Mouse (Mus musculus) spleen, adult 18-20 months (tissue): ENCODE measurements around the gene Gipc2.

ENCODE experiments used
- DNase-seq, 2 experiments: peaks; one replicate each; pipeline ENCODE4 v3.0.0; 2022; ENCODE audit warnings: mixed read lengths in 2 of 2

Gene Gipc2

DNA sequence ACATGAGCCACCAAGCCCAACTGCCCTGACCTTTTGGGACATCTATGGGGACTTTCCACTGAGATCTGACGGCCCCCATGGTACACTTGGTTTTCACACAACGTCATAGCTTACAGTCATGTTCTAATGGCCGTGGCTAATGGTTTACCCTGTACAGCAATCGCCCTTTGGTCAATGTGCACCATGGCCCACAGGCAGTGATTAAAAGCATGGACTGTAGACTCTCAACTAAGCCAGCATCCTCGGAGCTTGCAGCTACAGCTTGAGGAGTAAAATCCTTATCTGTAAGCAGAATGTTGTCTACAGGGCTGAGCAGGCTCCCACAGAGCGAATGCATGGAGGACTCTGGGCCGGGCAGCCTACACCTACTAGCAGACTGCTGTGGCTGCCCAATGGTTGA is 52.5 kb downstream of the Gipc2 start:
- DNase-seq, result no peak

DNA sequence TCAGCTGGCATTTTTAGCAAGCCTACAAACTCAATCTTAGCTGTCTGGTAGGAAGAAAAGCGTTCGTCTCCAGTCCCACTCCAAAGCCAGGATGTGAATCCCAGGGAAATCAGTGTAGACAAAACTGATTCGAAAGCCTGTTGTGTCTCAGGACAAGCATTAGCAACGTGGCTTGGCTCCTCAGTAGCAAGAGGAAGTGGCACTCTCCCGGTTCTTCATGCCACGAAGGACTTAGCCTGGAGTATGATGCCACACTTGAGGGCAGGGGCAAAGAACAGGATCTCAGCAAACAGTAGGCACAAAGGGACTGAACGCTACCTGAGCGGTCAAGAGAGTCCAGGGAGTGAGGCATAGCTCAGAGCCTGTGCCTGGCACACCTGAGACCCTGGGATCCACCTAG is 53.4 kb downstream of the Gipc2 start:
- no peak for DNase-seq

DNA sequence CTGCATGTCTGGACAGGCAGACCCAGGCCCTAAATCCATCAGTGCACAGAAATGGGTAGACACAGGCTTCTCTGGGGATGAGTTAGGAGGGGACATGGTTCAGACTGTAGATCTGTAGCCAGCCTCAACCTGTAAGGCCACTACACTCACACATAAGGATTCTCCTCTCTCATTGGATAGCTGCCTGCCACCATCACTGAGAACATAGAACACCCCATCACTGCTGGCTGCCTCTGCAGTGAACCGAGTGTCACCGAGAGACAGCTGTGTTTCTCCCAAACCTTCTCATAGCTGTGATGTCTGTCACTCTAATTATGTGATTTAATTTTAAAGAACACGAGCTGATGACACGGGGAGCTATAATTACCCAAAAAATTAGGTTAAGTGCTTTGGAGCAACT is 54.5 kb downstream of the Gipc2 start:
- no peak for DNase-seq

GRCm38 (mm10) chr3:152111081-152111480 is 54.9 kb downstream of the Gipc2 start:
- DNase-seq, result peak in 1 of 2 experiments; percentile 45

- DNase-seq, result no peak
These were observed 56.8 kb downstream of the Gipc2 start for GRCm38 (mm10) chr3:152109260-152109587.

DNA sequence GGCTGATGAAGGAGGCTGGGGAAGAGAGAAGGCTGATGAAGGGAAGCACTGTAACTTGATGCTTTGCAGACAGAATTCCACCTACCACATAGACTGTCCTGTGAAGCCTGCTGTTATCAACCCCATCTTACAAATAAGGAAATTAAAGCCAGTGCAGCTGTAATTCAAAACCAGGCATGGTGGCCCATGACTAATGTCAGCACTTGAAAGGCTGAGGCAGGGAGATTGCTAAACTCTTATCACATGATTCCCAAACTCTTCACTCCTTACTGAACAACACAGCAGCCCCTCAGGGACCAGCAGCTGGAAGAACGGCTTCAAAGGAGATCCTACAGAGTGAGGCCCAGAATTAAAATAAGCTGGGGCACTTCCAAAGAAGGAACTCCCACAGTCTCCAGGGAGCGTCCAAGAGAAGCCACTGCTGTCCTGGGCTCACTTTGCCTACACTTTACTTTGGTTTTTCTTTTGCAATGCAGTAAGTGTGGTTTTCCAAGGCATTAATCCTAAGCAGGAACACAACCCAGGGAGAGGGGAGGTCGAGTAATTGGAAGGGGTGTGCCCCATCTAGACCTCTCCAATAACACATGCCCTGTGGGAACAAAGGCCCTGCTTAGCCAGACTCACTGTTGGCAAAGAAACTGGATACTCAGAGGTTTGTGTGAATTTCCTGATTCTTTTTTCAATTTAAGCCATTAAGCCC is 57.3 kb downstream of the Gipc2 start:
- no peak for DNase-seq

DNA sequence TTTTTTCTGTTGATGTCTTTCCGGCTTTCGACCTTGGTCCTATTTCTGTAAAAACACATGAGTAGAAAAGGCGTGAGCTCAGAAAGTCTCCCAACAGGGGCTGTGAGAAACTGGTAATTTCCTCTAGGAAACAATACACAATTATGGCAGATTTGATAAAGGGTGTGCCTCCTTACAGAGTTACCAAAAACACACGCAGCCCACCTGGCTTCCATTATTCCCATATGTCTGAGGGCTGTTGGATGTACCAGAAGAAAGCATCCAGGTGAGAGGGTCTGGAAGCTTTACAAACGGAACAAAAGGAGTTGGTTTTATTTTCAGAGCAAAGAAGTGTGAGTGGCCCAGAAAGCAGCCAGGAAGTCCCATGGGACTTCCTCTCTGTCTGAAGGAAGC is 58.0 kb downstream of the Gipc2 start:
- DNase-seq, result no peak

- no peak for DNase-seq
These were observed 58.7 kb downstream of the Gipc2 start for GRCm38 (mm10) chr3:152107149-152108002.

DNA sequence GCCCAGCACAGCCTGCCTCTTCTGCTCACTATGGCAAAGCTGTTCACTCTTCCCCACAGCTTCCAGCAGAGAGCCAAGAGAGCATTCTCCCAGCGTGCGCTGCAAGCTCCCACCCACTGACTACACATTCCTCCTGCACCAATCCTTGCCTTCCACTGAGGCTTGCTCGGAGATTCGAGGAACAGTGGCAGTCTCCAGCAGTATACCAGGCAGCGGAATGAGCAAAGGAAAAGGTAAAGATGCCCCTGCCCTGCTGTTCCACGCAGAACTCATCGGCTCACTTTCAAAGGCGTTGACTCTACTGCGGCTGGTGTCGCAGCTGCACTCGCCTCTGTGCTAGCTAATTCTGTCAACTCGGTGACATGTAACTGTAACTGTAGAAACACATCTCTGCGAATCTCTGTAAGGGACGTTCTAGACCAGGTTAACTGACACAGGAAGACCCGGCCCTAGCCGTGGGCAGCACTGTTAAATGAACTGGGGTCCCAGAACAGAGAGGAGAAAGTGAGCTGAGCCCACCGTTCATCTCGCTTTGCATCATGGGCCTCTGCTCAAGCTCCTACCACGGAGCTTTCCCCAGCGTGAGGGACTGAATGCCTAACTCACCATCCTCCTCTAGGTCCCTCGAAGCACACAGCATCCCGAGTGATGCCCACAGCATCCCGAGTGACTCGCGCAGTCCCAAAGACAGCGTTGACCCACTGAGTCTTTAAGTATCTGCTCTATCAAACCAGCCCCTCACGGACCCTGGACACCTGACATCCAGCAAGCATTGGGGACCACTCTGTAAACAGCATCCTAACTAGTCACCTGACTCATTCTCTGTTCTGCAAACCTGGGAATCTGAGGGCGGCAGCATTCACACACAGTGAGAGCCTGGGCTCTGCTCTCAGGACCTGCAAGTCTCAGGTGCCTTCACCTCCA is 59.5 kb downstream of the Gipc2 start:
- no peak for DNase-seq

DNA sequence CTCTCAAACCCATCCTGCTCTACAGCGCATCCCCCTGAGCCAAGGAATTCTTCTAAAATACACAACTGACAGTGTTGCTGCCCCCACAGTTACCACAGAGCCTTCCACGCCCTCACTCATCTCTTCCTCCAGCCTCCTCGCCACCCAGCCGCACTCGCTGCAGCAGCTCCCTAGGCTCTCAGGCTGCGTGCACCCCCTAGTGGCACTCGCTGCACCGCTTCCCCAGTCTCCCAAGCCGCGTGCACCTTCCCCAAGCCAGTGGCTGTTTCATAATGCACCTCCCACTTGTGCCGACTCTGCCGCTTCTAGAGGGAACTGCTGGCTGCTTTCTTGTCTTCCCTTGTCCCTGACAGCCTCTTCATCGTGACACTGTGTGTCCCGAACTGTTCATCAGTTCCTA is 60.7 kb downstream of the Gipc2 start:
- peak in 1 of 2 experiments; percentile 23 for DNase-seq

DNA sequence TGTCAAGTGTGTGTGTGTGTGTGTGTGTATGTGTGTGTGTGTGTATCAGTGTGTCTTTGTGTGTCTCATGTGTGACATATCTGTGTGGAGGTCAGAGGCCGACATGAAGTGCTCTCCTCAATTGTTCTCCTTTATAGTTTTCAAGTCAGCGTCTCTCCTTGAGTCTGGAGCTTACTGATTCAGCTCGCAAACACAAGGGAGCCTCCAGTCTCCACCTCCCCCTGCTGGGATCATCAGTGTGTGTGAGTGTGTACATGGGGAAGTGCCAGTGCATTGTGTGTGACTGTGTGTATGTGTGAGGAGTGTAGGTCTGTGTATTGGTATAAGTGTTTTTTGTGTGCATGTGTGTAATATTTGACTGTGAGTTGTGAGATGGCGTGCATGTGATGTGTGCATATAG is 62.6 kb downstream of the Gipc2 start:
- no peak for DNase-seq

DNA sequence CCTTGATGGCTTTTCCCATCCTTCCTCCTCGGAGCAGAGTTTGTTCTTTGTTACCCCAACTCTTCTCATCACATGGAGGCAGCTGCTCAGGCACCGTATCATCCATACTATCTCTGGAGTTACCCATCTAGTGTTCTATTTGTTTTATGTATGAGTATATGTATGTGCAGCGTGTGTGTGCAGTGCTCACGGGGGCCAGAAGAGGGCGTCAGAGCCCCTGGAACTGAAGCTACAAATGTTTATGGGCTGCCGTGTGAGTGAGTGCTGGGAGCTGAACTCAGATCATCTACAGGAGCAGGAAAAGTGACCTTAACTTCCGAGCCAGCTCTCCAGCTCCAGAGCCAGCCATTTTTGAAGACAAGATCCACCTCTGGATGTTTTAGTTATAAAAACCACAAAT is 64.6 kb downstream of the Gipc2 start:
- DNase-seq, result no peak

DNA sequence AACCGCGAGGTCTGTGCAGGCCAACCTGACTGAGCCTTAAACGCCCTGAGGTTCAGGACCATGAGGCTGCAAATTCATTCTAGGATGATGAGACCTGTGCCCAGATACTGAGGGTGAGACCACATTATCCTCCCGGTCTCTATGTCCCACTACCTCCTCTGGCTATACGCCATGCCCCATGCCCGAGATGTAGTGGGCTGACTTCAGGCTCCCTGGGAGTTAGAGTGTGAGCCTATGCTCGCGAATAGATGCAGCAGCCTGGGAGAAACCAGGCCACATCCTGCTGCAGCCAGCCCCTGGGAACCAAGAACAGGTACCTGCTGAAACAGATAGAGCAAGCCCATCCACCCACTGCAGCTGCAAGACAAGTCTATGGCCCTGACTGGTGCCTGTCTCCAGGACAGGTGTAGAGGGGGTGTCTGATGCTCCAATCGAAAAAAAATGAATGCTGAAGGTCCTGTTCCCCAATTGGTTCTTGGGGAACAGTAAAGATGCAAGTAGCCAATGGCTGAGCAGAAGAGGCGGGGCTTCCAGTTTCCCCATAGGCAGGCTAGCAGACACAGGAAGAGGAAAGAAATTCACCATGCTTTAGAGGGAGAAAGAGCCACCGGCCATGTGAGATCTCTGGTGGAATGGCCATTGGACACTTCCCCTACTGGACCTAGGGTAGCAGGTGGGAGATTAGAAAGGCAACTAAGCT is 65.8 kb downstream of the Gipc2 start:
- DNase-seq, result no peak

- no peak for DNase-seq
These were observed 71.0 kb downstream of the Gipc2 start for GRCm38 (mm10) chr3:152095030-152095429.

DNA sequence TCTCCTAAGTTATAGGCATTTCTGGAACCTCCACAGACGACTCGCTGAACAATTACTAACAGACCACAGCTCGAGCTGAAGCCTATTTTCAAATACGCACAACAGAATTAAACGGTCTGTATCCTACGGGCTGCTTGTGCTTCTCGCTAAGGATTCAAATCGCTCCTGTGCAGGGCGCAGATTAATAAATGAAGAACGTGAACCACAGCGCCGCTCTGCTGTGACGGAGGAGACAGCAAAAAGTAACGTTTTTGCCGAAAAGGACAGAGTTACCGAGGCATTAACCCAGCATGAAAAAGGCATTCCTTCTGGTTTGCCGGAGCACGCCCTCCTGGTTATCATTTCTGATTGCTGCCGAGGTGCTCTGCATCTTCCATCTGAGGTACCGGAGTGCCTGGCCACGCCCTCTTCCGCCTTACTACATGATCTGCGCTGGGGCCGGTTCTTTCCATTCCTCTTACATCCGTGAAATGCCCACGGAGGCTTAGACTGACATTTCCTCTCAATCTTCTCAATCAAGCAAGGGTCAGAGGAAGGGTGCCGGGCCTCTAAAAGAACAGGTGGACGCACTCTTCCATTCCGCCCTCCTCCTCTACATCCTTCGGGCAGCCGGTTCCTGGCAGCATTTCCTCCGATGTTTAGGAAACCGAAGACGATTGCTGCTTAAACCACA is 73.5 kb downstream of the Gipc2 start:
- peak in 1 of 2 experiments; percentile 11 for DNase-seq

- DNase-seq, result peak in 1 of 2 experiments; percentile 29
These were observed 76.9 kb downstream of the Gipc2 start for GRCm38 (mm10) chr3:152089178-152089577.

GRCm38 (mm10) chr3:152081381-152081780 is 84.6 kb downstream of the Gipc2 start:
- DNase-seq, result no peak

DNA sequence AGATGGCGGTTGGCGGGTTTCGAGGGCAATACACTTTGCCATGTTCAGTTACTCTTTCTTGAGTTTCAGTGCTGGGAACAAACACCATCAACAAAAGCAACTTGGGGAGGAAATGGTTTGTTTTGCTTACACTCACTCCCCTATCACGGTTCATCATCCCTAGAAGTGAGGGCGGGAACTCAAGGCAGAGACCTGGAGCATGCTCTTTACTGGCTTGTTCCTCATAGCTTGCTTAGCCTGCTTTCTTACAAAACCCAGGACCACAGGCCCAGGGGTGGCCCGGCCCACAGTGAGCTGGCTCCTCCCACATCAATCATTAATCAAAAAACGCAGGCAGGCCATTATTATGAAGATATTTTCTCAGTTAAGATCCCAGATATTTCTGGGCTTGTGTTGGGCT is 89.9 kb downstream of the Gipc2 start:
- DNase-seq, result no peak

DNA sequence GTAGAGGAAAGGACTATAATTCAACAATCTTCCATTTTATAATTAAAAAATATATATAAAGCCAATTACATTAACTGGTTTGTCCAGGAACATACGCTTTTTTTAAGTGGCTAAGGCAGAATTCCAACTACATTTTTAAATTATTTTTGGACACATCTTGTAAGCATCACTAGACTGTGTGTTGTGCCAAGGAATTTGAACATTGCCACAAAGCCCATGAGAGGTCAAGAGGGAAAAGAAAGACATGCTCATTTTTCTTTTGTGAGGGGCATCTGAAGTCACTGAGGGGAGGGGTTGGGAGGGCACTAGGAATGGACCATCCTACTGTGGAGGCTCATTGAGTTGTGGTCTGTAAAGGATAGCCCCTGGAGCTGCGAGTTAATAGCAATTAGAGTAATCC is 97.0 kb downstream of the Gipc2 start:
- no peak for DNase-seq

DNA sequence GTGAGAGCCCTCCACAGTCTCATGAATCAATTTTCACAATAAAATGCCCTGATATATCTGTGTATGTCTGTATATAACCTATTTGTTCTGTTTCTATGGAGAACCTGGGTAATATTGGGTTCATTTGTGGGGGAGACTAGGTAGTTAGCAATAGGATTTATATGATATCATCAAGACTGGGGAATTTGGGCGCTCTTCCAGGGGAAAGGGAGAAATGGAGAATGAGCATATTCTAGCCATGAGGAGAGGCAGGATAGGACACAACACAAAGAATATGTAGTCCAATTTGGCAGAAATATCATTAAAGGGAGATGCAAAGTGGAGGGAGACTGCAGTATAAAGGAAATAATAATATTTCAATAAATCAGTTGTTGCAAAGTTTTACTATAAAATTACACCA is 97.7 kb downstream of the Gipc2 start:
- no peak for DNase-seq

DNA sequence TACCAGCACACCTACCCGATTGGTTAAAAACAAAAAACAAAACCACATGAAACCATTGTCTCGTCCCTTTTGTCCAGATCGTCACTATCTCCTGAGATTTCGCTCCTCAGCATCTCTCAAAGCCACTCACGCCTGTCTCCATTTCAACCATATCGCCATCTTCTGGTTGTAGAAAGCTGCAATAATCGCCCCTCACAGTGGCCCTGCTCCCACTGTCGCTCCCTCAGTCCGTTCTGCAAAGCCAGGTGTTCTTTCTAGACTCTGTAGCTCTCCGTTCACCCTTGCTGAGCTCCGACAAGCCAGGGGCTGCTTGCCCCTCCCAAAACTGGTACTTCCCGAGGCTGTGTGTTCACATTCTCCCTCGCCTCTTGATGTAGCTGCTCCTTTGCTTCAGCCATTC is 99.3 kb downstream of the Gipc2 start:
- DNase-seq, result no peak

GRCm38 (mm10) chr3:152065806-152066205 is 100.2 kb downstream of the Gipc2 start:
- DNase-seq, result no peak
